In the genomic region with DNA sequence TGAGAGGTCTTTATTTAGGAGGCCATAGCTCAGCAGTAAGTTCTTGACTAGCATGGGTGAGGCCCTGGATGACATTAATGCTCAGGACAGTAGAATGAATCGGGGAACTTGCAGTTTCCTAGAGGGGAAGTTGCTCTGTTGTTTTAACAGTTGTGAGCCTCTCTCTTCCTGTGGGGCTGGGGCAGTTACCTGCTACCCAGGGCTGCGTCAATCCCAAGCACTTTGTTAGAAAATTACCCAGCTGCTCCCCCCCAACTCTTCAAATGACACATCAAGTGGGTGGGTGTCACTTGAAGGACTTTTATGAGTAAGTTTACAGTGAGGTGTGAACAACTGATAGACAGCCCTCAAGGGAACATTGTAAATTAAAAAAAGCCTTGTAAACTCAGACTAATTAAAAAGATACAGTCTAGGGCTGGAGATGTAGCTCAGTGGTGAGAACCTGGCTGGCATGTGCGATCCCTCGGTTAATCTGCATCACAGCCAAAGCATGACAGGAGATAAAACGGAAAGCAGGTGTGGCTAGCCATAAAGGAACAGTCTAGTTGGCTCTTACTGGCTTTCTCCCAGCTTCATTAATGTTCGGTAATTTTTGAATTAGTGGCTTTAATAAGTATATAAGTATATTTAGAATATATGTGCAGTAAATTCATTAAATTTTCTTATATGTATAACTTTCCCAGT, we compare ENCODE assay signal across 11 mouse cellular contexts. TPM values are rescaled to one million over a fixed set of nuclear protein-coding genes. Genes with fewer than 3 reads are reported as not detected.
A peak's percentile ranks its signal among the peaks of the same experiment; 100 is the strongest.
DNase-seq lines count a peak whose midpoint lies in the region; ATAC-seq and TF ChIP-seq lines count a peak whose summit lies in the region.
"Had no signal": no experiment of that assay in that cellular context is flagged by ENCODE, and none has a peak within 500 bp of the region (broad histone marks: within the 10 kb centered on the region; RNA-seq: fewer than 3 reads in every experiment).

No protein-coding gene starts in this region.

- no peak overlapping the region for H3K4me3 ChIP-seq in spleen, adult 2 months (ENCODE audit: extremely low read depth, insufficient read depth, insufficient read length)
- H3K4me3 ChIP-seq in bone marrow macrophage, adult 2 months (ENCODE audit: insufficient read depth, low read length): no peak overlapping the region
- H3K4me3 ChIP-seq in hindbrain, embryonic 16.5 days (ENCODE audit: low read length): no peak overlapping the region
- H3K4me3 ChIP-seq: kidney, embryonic 15.5 days; limb, embryonic 15.5 days had no signal

- ATAC-seq in megakaryocyte-erythroid progenitor cell, adult 5-6 weeks (replicated peaks; ENCODE audit: low FRiP score, low TSS enrichment, poor library complexity, severe bottlenecking): peak; percentile 88
- no peak for ATAC-seq in hindbrain, embryonic 16.5 days

- TF ChIP-seq POLR2A in spleen, adult 2 months (IDR thresholded peaks at IDR 0.05; ENCODE audit: low read depth, low read length): no peak
- TF ChIP-seq POLR2A in bone marrow macrophage, adult 2 months (IDR thresholded peaks at IDR 0.05; ENCODE audit: borderline replicate concordance, low read depth, low read length): no peak

- DNase-seq in spleen, adult 2 months (ENCODE audit: low read depth in 1 of 2, low spot score in 2 of 2): peak in 1 of 2 experiments; percentile 26
- DNase-seq in spleen, postnatal 10 days (ENCODE audit: low spot score in 2 of 2): no peak
- DNase-seq in kidney, postnatal 10 days: no peak
- no peak for DNase-seq in cerebellum, adult 9-11 months
- DNase-seq: cerebellum, postnatal 25 days; lung, postnatal 14 days had no signal

- no peaks in the 10 kb centered on the region for H3K9me3 ChIP-seq in hindbrain, embryonic 16.5 days (ENCODE audit: control insufficient read depth, low read length)
- H3K9me3 ChIP-seq: kidney, embryonic 15.5 days; limb, embryonic 15.5 days had no signal

- no peaks in the 10 kb centered on the region for H3K36me3 ChIP-seq in spleen, adult 2 months (ENCODE audit: control insufficient read depth, insufficient read depth, low read length)
- no peaks in the 10 kb centered on the region for H3K36me3 ChIP-seq in hindbrain, embryonic 16.5 days (ENCODE audit: control insufficient read depth, insufficient read depth, low read length)
- H3K36me3 ChIP-seq: kidney, embryonic 15.5 days; limb, embryonic 15.5 days had no signal

- no peak overlapping the region for H3K4me2 ChIP-seq in hindbrain, embryonic 16.5 days (ENCODE audit: low read length)
- H3K4me2 ChIP-seq: kidney, embryonic 15.5 days; limb, embryonic 15.5 days had no signal

- peak overlapping the region; percentile 17; the same call in 1 of the 2 replicates for H3K27ac ChIP-seq in spleen, adult 2 months (ENCODE audit: insufficient read depth, low read length)
- 0 out of 2 replicates have a peak overlapping the region, but pooled peaks have one; percentile 12 for H3K27ac ChIP-seq in bone marrow macrophage, adult 2 months (ENCODE audit: insufficient read depth, low read depth, low read length)
- H3K27ac ChIP-seq in hindbrain, embryonic 16.5 days (ENCODE audit: low read depth, low read length): no peak overlapping the region
- H3K27ac ChIP-seq: kidney, embryonic 15.5 days; limb, embryonic 15.5 days had no signal

- H3K4me1 ChIP-seq in spleen, adult 2 months (ENCODE audit: control insufficient read depth, insufficient read depth, insufficient read length): peaks cover 28% of the 10 kb centered on the region
- H3K4me1 ChIP-seq in bone marrow macrophage, adult 2 months (ENCODE audit: control insufficient read depth, insufficient read depth, low read length): peaks cover 35% of the 10 kb centered on the region
- no peaks in the 10 kb centered on the region for H3K4me1 ChIP-seq in hindbrain, embryonic 16.5 days (ENCODE audit: control insufficient read depth, insufficient read depth, low read depth, low read length)
- H3K4me1 ChIP-seq: kidney, embryonic 15.5 days; limb, embryonic 15.5 days had no signal

- TF ChIP-seq CTCF in spleen, adult 2 months (IDR thresholded peaks at IDR 0.05; ENCODE audit: extremely low read depth, insufficient read depth, insufficient read length, insufficient replicate concordance): no peak
- TF ChIP-seq CTCF in bone marrow macrophage, adult 2 months (IDR thresholded peaks at IDR 0.05; ENCODE audit: low read depth, low read length): no peak

- H3K9ac ChIP-seq in hindbrain, embryonic 16.5 days (ENCODE audit: low read depth, low read length): no peak overlapping the region
- H3K9ac ChIP-seq: kidney, embryonic 15.5 days; limb, embryonic 15.5 days had no signal

- WGBS in spleen, adult 2 months: 36% methylated on average over 6 of the region's 6 CpGs
- 88% methylated on average over 6 of the region's 6 CpGs for WGBS in hindbrain, embryonic 16.5 days

- no peaks in the 10 kb centered on the region for H3K27me3 ChIP-seq in spleen, adult 2 months (ENCODE audit: control insufficient read depth, insufficient read depth, low read length)
- H3K27me3 ChIP-seq in hindbrain, embryonic 16.5 days (replicated peaks; ENCODE audit: control insufficient read depth, insufficient read depth, low read length): no peaks in the 10 kb centered on the region
- H3K27me3 ChIP-seq: kidney, embryonic 15.5 days; limb, embryonic 15.5 days had no signal

RNA-seq across cellular contexts. Expression of a gene that starts 10.4 kb away (rescaled TPM):
- 11.8 and 13.2 TPM in 2 replicates for polyA plus RNA-seq in spleen, adult 2 months (2012; rRNA removed)
- polyA plus RNA-seq in bone marrow macrophage, adult 2 months (2012; ENCODE audit: insufficient read depth, insufficient read length, missing spikeins): 25.2 and 34.4 TPM in 2 replicates
- total RNA-seq in megakaryocyte-erythroid progenitor cell, adult 5-6 weeks (2014; fragmentation: Nextera tagmentation): 21.0 and 26.8 TPM in 2 replicates
- total RNA-seq in megakaryocyte-erythroid progenitor cell, adult 5-6 weeks (2017): 13.8 and 19.3 TPM in 2 replicates
- polyA plus RNA-seq in hindbrain, embryonic 16.5 days (2015; fragmentation: Nextera tagmentation; extraction: Ambion mirVana): 6.3 and 7.9 TPM in 2 replicates
